Mouse (Mus musculus) left cerebral cortex, postnatal 25 days (tissue): ENCODE measurements at regions not wholly inside any gene's neighbourhood (a gene's known extent, or its start where the extent isn't known, plus 50 kb on each side); places are given as distances from the start of the nearest gene placed in this dataset.

ENCODE experiments used
- DNase-seq, 2 experiments: peaks; one replicate each; pipeline ENCODE4 v3.0.0; 2022; ENCODE audit warnings: low spot score in 2 of 2, mixed read lengths in 1 of 2
- intact Hi-C: fragments of 180-260 bp; cut with DNase I; formaldehyde crosslinking; loops from one replicate; pipeline ENCODE4 v1.15.1; 2025

- DNase-seq, result peak in 1 of 2 experiments; percentile 15
- intact Hi-C loops, result no loop called here
Measured at GRCm38 (mm10) chr11:16080811-16081351, 176.6 kb upstream of the Vstm2a start.

GRCm38 (mm10) chr11:16113843-16114242, 143.7 kb upstream of the Vstm2a start:
- no peak for DNase-seq
- intact Hi-C loops, result no loop called here
